Mouse (Mus musculus) heart, adult 2 months (tissue): ENCODE measurements around the gene Acad11.

ENCODE experiments used
- CTCF ChIP-seq: fragments of 200-600 bp; IDR thresholded peaks from 2 replicates; pipeline ENCODE4 v1.8.1; 2022; ENCODE audit warnings: antibody characterized with exemption, mild to moderate bottlenecking, moderate library complexity
- POLR2A ChIP-seq: fragments of 200-500 bp; IDR thresholded peaks from 2 replicates; pipeline ENCODE4 v1.6.1; 2011; ENCODE audit warnings: mild to moderate bottlenecking, low read depth, low read length, control low read depth; ENCODE audit not compliant: insufficient read depth

DNA sequence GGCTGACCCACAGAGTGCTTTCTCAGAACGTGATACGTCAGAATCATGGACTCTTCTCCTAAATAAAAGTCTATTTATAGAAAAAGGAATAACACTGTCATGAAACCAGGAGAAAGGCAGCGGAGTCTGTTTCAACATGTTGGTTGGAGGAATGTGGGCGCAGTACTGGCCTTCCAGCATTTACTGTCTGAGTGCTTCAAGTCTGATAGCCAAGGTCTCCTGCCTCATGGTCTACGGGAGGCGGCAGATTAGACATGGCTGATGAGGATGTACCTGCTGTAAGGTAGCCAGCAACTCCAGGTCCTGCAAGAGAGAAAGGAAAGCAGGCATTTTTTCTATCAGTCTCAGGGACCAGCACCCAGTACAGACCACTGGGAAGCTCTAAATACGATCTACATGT is 88.9 kb downstream of the Acad11 start:
- TF ChIP-seq POLR2A (no peak), CTCF (no peak)
